In genomic region chr13:6515084-6515910, GRCm38 (mm10) we compare ENCODE assay signal across 8 mouse cellular contexts. TPM values are rescaled to one million over a fixed set of nuclear protein-coding genes. Genes with fewer than 3 reads are reported as not detected.
DNase-seq lines count a peak whose midpoint lies in the region; ATAC-seq lines count a peak whose summit lies in the region.

No protein-coding gene starts in this region.

- H3K27me3 ChIP-seq in kidney, embryonic 15.5 days: no peaks in the 10 kb centered on the region

- 0 out of 2 replicates have a peak, but pooled peaks have one; percentile 12 for ATAC-seq in kidney, embryonic 15.5 days (replicated peaks; ENCODE audit: low FRiP score)
- peak; percentile 84 for ATAC-seq in megakaryocyte-erythroid progenitor cell, adult 5-6 weeks (replicated peaks; ENCODE audit: low FRiP score, low TSS enrichment, poor library complexity, severe bottlenecking)

- H3K27ac ChIP-seq in kidney, embryonic 15.5 days: no peak overlapping the region

- DNase-seq in kidney, adult 11 months: no peak
- peak; percentile 34 for DNase-seq in NIH3T3 (ENCODE audit: low read depth)
- peak; percentile 50 for DNase-seq in embryo, embryonic 10.5 days (ENCODE audit: low spot score)
- no peak for DNase-seq in urinary bladder, postnatal 10 days (ENCODE audit: low spot score)
- no peak for DNase-seq in right cerebral cortex, postnatal 36 days (ENCODE audit: low spot score in 2 of 2)
- DNase-seq in urinary bladder, adult 2 months (ENCODE audit: low spot score): no peak

- H3K9ac ChIP-seq in kidney, embryonic 15.5 days: no peak overlapping the region

- H3K9me3 ChIP-seq in kidney, embryonic 15.5 days (replicated peaks): no peaks in the 10 kb centered on the region

- WGBS in kidney, embryonic 15.5 days: 58% methylated on average over 8 of the region's 8 CpGs

- H3K4me1 ChIP-seq in kidney, embryonic 15.5 days: no peaks in the 10 kb centered on the region

- no peak overlapping the region for H3K4me3 ChIP-seq in kidney, embryonic 15.5 days (replicated peaks)

- no peaks in the 10 kb centered on the region for H3K36me3 ChIP-seq in kidney, embryonic 15.5 days

- H3K4me2 ChIP-seq in kidney, embryonic 15.5 days: no peak overlapping the region

RNA-seq across cellular contexts. Expression of gene Pitrm1, which starts 32.7 kb away (rescaled TPM):
- 103 and 105 TPM in 2 replicates for polyA plus RNA-seq in kidney, embryonic 15.5 days (2015; fragmentation: Nextera tagmentation; extraction: Ambion mirVana)
- 175 and 180 TPM in 2 replicates for total RNA-seq in megakaryocyte-erythroid progenitor cell, adult 5-6 weeks (2014; fragmentation: Nextera tagmentation)
- total RNA-seq in megakaryocyte-erythroid progenitor cell, adult 5-6 weeks (2017): 182 and 209 TPM in 2 replicates
- polyA plus RNA-seq in urinary bladder, adult 2 months (2012; rRNA removed): 37.7 and 38.0 TPM in 2 replicates

Comparison
In these comparisons a context has a peak if more than half of its experiments do, and no peak if none do; other contexts are left out.
1. DNase-seq: peak in NIH3T3 (single experiment) and embryo, embryonic 10.5 days (single experiment); none in kidney, adult 11 months (single experiment), urinary bladder, postnatal 10 days (single experiment), right cerebral cortex, postnatal 36 days (0 of 2) and urinary bladder, adult 2 months (single experiment).